Mouse (Mus musculus) hindbrain, embryonic 10.5 days (tissue): ENCODE results near the gene Txnrd3. TPM values are rescaled to one million over a fixed set of nuclear protein-coding genes. Genes with fewer than 3 reads are reported as not detected.

Experiments
- DNase-seq: peaks from one replicate; pipeline ENCODE4 v3.0.0-alpha.2; 2017; ENCODE audit warnings: low spot score
- H3K27ac ChIP-seq: fragments of 300-500 bp; sonication (generic); 2 replicates; pipeline ENCODE4 v1.5.1; 2016; ENCODE audit warnings: mild to moderate bottlenecking, moderate library complexity
- H3K27me3 ChIP-seq: fragments of 300-500 bp; sonication (generic); 2 replicates; pipeline ENCODE4 v1.6.1; 2016; ENCODE audit warnings: mild to moderate bottlenecking; ENCODE audit not compliant: poor library complexity, insufficient read depth, severe bottlenecking
- H3K36me3 ChIP-seq: fragments of 300-500 bp; sonication (generic); 2 replicates; pipeline ENCODE4 v1.6.1; 2016; ENCODE audit warnings: mild to moderate bottlenecking, moderate library complexity
- H3K4me1 ChIP-seq: fragments of 300-500 bp; sonication (generic); replicated peaks from 2 replicates; pipeline ENCODE4 v1.6.1; 2016; ENCODE audit warnings: mild to moderate bottlenecking
- H3K4me3 ChIP-seq: fragments of 300-500 bp; sonication (generic); 2 replicates; pipeline ENCODE4 v1.5.1; 2016; ENCODE audit warnings: mild to moderate bottlenecking, moderate library complexity
- H3K9me3 ChIP-seq: fragments of 300-500 bp; sonication (generic); 2 replicates; pipeline ENCODE4 v1.6.1; 2016; ENCODE audit warnings: mild to moderate bottlenecking, moderate library complexity
- WGBS: fragments of 180-500 bp; shearing (Covaris S2); methylation state at CpG from one replicate; pipeline ENCODE4 v1.1.7; 2016; 5-methylcytosine and 5-hydroxymethylcytosine counted together
- polyA plus RNA-seq: library from polyadenylated mRNA; unstranded; fragments of >200 nt; fragmentation: Nextera tagmentation; extraction: Ambion mirVana; gene quantifications from 2 replicates; pipeline ENCODE4 v1.2.1, GENCODE M21; 2016

Gene Txnrd3
- polyA plus RNA-seq: 9.9 and 12.0 TPM in 2 replicates

DNA sequence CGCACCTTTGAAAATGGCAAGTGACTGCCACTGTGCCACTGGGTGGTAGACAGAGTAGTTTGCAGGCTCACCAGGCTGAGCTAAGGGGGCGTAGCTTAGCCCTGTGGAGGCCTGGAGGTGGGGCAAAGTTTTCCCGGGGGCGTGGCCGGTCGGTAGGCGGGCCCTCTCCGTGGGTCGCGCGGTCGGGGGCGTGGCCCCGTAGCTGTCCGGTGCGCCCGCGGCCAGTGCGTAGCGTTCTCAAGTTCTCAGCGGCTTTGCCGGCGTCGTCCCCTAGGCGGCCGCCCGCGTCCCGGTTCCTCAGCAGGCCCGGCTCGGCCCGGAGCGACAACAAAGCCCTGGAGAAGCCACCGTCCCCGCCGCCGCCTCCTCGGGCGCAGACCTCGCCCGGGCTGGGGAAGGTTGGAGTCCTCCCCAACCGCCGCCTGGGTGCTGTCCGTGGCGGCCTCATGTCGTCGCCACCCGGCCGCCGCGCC, at the start of gene Txnrd3:
Txnrd3 (plus strand) TSS at position 191 of the 473 bp plus-strand sequence.
- peak within 1 kb of the TSS; percentile 77 for H3K4me3 ChIP-seq
- H3K36me3 ChIP-seq: no peaks in the 10 kb centered on the region
- no peaks in the 10 kb centered on the region for H3K9me3 ChIP-seq
- peak within 1 kb of the TSS; percentile 93 for H3K27ac ChIP-seq
- peaks cover 12% of the 10 kb centered on the region; the same call in 1 of the 2 replicates for H3K4me1 ChIP-seq
- WGBS: under 1% methylated on average over 51 of the region's 51 CpGs
- H3K27me3 ChIP-seq: no peaks in the 10 kb centered on the region
- DNase-seq: peak; percentile 89

DNA sequence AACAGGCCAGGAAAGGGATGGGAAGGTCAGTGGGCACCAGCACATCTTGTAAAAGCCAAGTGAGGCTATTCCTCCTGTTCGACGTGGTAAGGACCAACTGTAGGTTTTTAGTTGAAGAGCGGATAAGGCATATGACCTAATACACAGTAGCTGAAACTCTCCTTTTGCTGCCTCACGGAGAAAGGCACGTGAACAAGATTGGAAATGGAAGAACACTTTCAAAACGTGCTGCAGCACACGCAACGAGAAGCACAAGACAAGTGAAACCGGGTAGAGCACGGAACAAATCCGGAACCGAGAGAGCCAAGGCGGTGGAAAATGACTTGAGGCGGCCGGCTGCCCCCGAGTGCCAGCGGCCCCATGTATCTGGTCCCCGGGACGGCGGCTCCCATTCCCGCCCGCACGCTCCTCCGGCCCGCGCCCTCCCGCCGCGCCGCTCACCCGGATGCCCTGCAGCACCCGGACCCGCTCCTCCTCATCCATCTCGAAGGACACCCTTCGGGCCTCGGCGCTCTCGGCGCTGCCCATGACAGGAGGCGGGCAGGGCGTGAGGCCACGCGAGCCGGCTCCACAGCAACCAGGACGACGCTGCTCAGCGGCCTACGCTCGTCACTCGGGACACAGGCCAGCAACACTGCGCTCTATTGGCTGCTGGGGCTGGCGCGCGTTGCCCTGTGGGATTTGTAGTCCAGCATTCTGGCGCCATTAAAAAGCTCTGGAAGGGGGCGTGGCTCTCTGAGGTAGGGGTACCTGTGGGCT, 48.6 kb upstream of the Txnrd3 start, which contains the start of gene Chchd6:
Chchd6 (minus strand) TSS at position 635 of the 759 bp plus-strand sequence.
- peaks cover 4% of the 10 kb centered on the region for H3K9me3 ChIP-seq
- H3K27ac ChIP-seq: peak within 1 kb of the TSS; percentile 86
- peak; percentile 96 for DNase-seq
- peak within 1 kb of the TSS; percentile 77 for H3K4me3 ChIP-seq
- no peaks in the 10 kb centered on the region for H3K27me3 ChIP-seq
- 1% methylated on average over 56 of the region's 56 CpGs for WGBS
- H3K4me1 ChIP-seq: peaks cover 7% of the 10 kb centered on the region; the same call in 1 of the 2 replicates
- no peaks in the 10 kb centered on the region for H3K36me3 ChIP-seq

DNA sequence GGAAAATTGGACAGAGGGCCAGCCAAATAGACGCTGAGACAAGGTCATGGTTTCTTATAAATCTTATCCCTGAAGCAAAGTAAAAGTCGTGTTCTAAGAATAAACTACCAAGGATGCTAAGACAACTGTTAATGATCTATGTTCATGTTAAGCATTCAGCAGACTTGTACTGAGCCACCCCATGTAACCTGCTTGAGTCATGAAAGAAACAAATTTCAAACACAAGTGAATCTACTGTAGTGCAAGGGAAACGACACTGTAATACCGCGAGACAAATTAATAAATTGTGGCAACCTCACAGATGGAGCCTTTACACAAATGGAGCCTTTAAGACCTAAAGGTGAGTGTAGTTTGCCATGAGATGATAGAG, 48.0 kb upstream of the Txnrd3 start:
- WGBS: 23% methylated on average over 5 of the region's 5 CpGs
- Histone ChIP-seq H3K27ac (no peak overlapping the region), H3K9me3 (peaks cover 5% of the 10 kb centered on the region), H3K27me3 (no peaks in the 10 kb centered on the region), H3K4me3 (peak overlapping the region; percentile 77), H3K4me1 (peaks cover 7% of the 10 kb centered on the region; the same call in 1 of the 2 replicates), H3K36me3 (no peaks in the 10 kb centered on the region)
- DNase-seq: no peak

DNA sequence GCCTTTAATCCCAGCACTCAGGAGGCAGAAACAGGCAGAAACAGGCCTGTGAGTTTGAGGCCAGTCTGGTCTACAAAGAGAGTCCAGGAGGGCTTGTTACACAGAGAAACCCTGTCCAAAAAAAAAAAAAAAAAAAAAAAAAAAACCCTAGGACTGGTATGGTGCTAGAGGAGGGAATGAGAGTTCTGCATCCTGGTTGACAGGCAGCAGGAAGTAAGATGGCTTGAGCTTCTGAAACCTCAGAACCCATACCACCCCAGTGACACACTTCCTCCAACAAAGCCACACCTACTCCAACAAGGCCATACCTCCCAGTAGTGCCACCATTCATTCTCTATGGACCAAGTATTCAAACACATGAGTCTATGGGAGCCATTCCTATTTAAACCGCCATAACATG, 47.3 kb upstream of the Txnrd3 start:
- Histone ChIP-seq H3K9me3 (peaks cover 8% of the 10 kb centered on the region), H3K36me3 (no peaks in the 10 kb centered on the region), H3K4me3 (no peak overlapping the region), H3K4me1 (peaks cover 7% of the 10 kb centered on the region; the same call in 1 of the 2 replicates), H3K27ac (no peak overlapping the region), H3K27me3 (no peaks in the 10 kb centered on the region)
- 98% methylated on average over 1 of the region's 1 CpGs for WGBS
- no peak for DNase-seq

DNA sequence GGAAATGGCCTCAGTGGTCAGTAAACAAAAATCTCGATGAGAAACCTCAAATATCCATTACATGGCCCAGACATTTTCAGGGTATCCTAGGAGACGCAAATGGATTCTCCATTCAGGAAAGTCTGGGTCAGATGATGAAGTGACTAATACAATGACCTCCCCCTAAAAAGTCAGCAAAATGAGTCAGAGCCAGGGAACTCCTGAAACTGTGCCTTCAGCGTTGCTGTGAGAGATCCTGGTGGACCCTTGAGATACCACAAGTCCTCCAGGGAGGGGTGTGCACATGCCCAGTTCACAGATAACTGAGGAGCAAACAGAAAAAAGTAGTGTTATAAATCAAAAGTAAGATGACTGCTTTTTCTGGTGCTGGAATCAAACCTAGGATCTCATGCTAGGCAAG, 37.7 kb upstream of the Txnrd3 start:
- Histone ChIP-seq H3K9me3 (no peaks in the 10 kb centered on the region), H3K4me1 (peaks cover 4% of the 10 kb centered on the region; the same call in 1 of the 2 replicates), H3K36me3 (no peaks in the 10 kb centered on the region), H3K27ac (no peak overlapping the region), H3K27me3 (no peaks in the 10 kb centered on the region), H3K4me3 (no peak overlapping the region)
- no peak for DNase-seq
- WGBS: 61% methylated on average over 3 of the region's 3 CpGs

DNA sequence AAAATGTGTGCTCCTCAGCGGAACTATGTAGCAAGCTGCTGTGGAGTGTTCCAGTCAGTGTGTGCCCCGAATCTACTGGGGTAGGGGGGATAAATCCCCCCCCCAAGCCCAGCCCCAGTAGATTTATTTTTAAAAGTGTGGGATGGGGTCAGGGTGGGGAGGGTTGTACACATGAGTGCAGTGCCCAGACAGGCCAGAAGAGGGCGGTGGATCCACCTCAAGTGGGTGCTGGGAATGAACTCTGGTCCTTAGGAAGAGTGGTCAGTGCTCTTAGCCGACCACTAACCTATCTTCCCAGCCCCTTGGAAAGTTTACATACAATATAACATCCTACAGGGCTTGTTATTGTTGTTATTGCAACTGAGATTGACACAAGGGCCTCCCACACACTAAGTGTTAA, 35.8 kb upstream of the Txnrd3 start:
- no peak for DNase-seq
- 53% methylated on average over 4 of the region's 4 CpGs for WGBS
- no peaks in the 10 kb centered on the region for H3K9me3 ChIP-seq
- no peak overlapping the region for H3K4me3 ChIP-seq
- H3K36me3 ChIP-seq: no peaks in the 10 kb centered on the region
- no peak overlapping the region for H3K27ac ChIP-seq
- no peaks in the 10 kb centered on the region for H3K27me3 ChIP-seq
- H3K4me1 ChIP-seq: peaks cover 11% of the 10 kb centered on the region

DNA sequence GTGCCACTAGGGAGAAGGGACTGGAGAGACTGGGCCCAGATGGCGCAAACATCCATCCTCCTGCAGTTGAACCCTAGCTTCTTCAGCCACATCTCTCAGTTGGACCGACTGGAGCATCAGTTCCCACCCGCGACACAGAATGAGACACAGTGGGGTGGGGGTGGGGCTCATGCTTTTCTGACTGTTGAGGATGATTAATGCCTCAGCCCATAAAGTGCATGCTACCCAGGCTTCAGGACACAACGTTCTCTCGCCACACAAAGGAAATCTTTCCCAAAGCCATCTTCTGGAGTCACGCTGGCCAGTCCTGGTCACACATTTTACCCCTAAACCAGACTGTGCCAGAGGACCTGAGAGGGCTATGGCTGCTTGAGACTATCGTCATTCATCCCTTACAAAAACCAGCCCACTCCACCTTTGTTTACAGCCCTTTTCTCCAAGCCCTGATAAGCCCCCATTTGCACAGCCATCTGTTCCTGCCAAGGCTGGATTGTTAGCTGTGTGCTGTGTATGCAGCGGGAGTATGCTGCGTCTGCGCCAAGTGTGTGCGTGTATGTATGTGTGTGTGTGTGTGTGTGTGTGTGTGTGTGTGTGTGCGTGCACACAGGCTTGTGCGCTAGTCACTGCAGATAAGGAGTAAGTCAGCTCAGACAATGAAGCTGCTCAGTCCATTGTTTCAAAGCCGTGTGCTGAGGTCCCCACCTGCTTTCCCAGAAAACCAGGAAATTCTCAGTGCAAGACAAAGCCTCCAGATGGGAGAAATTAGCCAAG, 30.3 kb upstream of the Txnrd3 start:
- H3K9me3 ChIP-seq: no peaks in the 10 kb centered on the region
- H3K36me3 ChIP-seq: no peaks in the 10 kb centered on the region
- peaks cover 39% of the 10 kb centered on the region for H3K4me1 ChIP-seq
- no peaks in the 10 kb centered on the region for H3K27me3 ChIP-seq
- peak overlapping the region; percentile 88 for H3K27ac ChIP-seq
- WGBS: 62% methylated on average over 15 of the region's 15 CpGs
- DNase-seq: peak; percentile 65
- no peak overlapping the region for H3K4me3 ChIP-seq

DNA sequence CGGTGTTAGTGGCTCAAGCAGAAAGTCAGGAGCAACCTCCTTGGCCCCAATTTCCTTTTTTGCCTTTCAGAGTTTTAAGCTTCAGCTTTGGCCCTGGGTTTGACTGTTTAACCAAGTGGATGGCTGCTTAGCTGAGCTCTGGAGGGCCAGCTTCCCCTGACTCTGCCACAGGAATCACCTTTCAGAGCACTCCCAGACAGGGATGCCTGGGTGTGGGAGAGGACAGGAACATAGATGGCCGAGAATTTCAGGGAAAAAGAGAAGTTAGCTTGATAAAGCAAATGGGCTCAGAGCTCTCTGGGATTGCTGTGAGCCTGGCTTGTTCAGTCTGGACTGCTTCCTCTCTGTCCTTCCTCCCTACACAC, 29.7 kb upstream of the Txnrd3 start:
- WGBS: 41% methylated on average over 2 of the region's 2 CpGs
- peak overlapping the region; percentile 88 for H3K27ac ChIP-seq
- no peaks in the 10 kb centered on the region for H3K36me3 ChIP-seq
- peaks cover 39% of the 10 kb centered on the region for H3K4me1 ChIP-seq
- no peak for DNase-seq
- no peaks in the 10 kb centered on the region for H3K27me3 ChIP-seq
- H3K4me3 ChIP-seq: no peak overlapping the region
- no peaks in the 10 kb centered on the region for H3K9me3 ChIP-seq

DNA sequence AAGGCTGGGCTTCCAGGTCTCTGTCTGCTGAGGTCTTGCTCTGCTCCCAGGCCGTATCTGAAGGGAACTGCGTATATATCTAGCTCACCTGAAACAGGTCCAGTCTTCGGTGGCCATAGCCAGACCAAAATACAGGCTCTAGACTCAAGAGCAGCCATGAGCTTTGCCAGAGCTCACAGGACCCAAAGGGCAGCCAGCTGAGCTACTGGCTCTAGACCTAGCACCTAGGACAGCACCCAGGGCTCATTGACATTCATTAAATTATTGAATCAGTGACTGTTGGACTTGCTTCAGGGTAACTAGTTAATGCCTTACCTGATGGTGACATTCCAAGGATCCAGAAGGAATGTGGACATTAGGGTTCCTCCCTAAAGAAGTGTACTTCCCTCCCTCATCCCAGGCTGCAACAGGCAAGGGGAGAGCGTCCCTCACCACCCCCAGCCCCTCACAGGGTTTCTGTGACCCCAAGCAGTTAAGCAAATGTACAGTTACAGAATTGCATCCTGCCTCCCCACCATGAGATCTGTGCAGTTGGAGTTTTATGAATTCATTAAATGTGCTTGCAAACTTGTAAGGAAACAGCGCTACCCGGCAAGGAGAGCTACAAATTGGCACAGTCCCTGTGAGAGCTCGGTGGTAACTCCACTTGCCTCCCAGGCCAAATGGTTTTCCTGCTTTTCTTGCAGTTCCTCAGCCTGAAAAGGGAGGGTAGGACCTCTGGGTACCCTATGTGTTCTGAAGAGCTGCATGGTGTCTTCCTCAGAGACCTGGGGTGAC, 29.0 kb upstream of the Txnrd3 start:
- H3K36me3 ChIP-seq: no peaks in the 10 kb centered on the region
- no peak for DNase-seq
- peak overlapping the region; percentile 88 for H3K27ac ChIP-seq
- H3K4me1 ChIP-seq: peaks cover 39% of the 10 kb centered on the region
- H3K4me3 ChIP-seq: no peak overlapping the region
- no peaks in the 10 kb centered on the region for H3K27me3 ChIP-seq
- 83% methylated on average over 7 of the region's 7 CpGs for WGBS
- no peaks in the 10 kb centered on the region for H3K9me3 ChIP-seq

DNA sequence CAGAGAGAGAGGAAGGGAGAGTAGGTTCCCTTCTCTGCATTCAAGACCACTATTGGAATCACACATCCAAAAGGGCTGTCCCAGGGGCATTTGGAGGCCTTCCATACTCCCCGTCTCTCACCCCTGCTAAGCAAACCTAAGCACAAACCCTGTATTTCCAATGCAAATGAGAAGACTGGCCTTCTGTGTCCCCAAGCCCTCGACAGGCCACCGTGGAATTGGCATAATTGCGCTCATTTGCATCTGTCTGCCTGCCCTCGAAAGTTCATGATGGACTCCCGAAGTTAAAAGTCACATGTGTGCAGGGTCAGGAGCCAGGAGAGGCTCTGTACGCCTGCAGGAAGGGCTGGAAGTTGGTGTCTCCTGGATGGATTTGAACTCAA, 28.4 kb upstream of the Txnrd3 start:
- no peak for DNase-seq
- Histone ChIP-seq H3K4me1 (peaks cover 39% of the 10 kb centered on the region), H3K9me3 (no peaks in the 10 kb centered on the region), H3K4me3 (no peak overlapping the region), H3K27ac (peak overlapping the region; percentile 88), H3K27me3 (no peaks in the 10 kb centered on the region), H3K36me3 (no peaks in the 10 kb centered on the region)
- WGBS: 35% methylated on average over 7 of the region's 7 CpGs

DNA sequence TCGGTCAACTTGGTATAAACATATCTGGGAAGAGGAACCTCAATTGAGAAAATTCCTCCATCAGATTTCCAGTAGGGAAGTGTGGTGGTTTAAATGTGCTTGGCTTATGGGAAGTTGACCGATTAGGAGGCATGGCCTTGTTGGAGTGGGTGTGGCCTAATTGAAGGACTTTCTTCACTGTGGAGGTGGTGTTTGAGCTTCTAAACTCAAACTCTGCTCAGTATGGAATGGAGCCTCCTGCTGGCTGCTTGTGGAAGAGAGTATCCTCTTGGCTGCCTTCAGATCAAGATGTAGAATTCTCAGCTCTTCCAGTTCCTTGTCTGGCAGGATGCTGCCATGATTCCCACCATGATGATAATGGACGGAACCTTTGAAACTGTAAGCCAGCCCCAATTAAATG, 21.1 kb upstream of the Txnrd3 start:
- DNase-seq: no peak
- Histone ChIP-seq H3K9me3 (no peaks in the 10 kb centered on the region), H3K4me1 (no peaks in the 10 kb centered on the region), H3K27ac (no peak overlapping the region), H3K36me3 (no peaks in the 10 kb centered on the region), H3K27me3 (no peaks in the 10 kb centered on the region), H3K4me3 (no peak overlapping the region)
- 86% methylated on average over 3 of the region's 3 CpGs for WGBS

DNA sequence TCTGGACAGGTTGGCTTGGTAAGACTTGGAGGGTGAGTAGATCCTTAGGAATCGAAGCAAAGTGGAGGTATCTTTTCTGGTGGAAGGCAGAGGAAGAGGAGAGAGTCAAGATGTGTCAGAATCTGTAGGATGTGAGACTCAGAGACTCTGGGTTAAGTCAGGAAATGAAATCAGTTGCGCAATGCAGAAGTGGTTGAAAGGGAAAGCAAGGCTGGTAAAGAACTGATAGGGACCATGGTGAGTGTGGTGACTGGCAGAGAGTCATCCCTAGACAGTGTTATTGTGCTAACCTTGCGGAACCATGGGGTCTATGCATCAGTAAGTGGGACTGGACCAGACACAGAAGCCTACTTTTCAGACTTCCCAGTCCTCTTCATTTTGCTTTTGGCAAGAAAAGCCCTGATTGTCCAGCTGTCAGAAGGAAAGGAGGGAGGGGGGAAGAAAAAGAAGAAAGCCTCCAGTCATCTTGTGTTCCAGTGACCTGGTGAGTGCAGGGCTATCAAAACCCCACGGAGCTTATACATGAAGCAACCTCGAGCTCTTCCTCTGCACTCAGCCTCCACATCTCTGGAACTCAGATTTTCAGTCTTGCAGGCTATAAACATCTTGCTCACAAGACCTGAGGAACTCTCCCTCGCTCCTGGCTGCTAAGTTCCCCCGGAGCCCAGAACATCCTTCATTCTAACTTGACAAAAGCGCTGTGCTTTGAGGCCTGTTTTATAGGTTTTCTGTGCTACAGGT, 15.6 kb upstream of the Txnrd3 start:
- Histone ChIP-seq H3K36me3 (no peaks in the 10 kb centered on the region), H3K4me3 (no peak overlapping the region), H3K9me3 (no peaks in the 10 kb centered on the region), H3K27me3 (no peaks in the 10 kb centered on the region), H3K4me1 (peaks cover 9% of the 10 kb centered on the region), H3K27ac (no peak overlapping the region)
- 74% methylated on average over 8 of the region's 8 CpGs for WGBS
- DNase-seq: no peak
